Mouse (Mus musculus) kidney, postnatal 4 days (tissue): ENCODE results near the gene Fez2.

Experiments used
- DNase-seq, 2 experiments: peaks; one replicate each; pipeline ENCODE4 v3.0.0; 2021; ENCODE audit warnings: mixed read lengths in 2 of 2

Gene Fez2

GRCm38 (mm10) chr17:78406854-78407253, 11.1 kb downstream of the Fez2 start:
- DNase-seq = no peak

DNA sequence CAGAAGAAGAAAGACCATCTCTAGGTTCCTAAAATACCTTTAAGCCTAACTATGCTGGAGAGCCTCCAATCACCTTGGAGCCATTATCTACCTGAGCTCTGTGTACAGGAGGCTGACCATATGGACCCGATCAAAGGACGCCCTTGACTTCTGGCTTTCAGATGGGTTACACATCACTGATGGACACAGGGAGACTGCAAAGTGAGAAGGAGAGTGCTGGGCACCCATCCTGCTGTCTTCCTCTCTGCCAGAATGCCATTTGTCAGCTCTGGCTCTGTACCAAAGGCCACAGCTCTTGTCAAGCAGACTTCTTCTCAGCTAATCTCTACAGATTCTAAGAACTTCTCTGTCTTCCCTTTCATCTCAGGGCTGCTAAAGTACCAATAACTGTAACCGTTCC, 12.6 kb downstream of the Fez2 start:
- no peak for DNase-seq

GRCm38 (mm10) chr17:78403804-78404203, 14.1 kb downstream of the Fez2 start:
- no peak for DNase-seq

- DNase-seq = no peak
These were observed 14.7 kb downstream of the Fez2 start for GRCm38 (mm10) chr17:78403229-78403628.

GRCm38 (mm10) chr17:78402174-78402573, 15.8 kb downstream of the Fez2 start:
- DNase-seq = no peak

- DNase-seq = no peak
These were observed 16.2 kb downstream of the Fez2 start for GRCm38 (mm10) chr17:78401713-78402112.

DNA sequence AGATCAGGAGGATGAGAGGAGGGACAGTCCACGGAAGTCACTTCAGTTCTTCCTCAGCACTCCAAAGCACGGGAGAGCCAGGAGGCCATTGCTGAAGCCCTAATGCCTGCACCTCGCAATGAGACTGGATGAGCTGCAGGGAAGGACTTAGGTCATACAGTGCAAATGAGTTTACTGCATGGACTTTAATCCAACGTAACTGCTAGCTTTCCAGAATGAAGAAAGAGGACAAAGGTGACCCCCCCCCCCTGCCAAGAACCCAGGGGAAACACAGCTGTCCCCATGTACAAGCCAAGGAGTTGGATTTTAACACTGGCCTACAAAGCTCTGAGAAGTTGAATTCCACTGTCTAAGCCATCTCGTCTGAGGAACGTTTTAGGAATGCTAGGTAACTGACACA, 16.6 kb downstream of the Fez2 start:
- DNase-seq = no peak

- no peak for DNase-seq
These were observed 17.7 kb downstream of the Fez2 start for GRCm38 (mm10) chr17:78400130-78400840.

DNA sequence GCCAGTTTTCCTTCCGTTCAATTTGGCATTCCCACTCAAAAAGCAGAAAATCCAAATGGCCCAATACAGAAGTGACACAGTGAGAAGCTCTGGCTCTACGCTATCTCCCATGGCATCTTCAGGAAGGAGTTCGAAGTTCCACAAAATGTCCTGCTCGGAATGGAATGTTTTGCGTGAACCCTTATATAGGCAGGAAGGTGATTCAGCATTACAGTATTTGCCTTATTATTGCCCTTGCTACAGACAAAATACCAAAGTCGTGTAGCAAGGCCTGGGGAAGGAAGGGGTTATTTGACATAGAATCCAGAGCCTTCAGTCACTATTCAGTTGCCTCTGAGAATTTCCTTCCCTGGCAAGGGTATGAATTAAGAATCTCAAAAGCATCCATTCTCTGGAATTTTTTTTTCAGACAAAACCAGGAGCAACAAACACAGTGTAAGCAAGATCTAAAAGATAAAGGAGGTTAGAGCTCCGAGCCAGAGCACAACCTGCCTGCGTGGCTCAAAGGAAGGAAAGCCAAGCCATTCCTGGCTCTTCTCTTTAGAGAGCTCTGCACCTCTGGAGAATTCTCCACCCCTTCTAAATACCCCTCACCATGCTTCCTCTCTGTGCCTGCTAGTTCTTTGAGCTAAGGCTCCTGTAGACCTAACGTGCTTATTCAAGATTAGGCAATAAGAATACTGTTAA, 25.4 kb downstream of the Fez2 start:
- no peak for DNase-seq

GRCm38 (mm10) chr17:78389573-78389972, 28.4 kb downstream of the Fez2 start:
- no peak for DNase-seq

DNA sequence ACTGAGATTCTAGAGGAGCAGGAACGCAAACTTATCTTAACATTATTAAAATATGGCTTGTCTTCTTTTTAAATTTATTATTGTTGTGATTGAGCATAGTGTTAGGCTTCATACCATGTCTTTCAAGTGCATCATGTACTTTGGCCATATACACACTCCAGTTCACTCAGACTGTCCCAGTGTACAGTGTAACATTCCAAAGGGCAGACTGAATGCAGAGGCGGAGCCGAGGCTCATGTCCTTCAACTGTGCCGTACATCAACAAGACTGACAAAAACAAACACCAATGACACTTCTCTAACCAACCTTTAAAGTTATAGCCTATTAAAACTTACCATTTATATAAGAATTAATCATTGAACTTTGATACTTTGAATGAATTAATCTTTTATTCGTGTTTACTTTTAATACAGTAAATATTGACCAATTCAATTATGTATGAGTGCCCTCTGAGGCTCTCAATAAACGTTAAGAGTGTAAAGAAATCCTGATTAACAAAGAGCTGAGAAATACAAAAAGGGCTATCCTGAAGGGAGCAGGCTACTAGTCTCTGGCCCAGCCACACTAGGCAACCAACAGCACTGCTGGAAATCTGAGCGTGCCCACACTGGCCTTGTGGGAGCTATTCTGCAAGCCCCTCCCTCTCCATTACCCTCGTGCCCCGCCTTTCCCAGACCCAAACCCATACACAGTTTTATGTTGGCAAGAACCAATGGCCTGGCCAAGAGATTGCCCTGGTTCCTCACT, 29.7 kb downstream of the Fez2 start:
- no peak for DNase-seq

DNA sequence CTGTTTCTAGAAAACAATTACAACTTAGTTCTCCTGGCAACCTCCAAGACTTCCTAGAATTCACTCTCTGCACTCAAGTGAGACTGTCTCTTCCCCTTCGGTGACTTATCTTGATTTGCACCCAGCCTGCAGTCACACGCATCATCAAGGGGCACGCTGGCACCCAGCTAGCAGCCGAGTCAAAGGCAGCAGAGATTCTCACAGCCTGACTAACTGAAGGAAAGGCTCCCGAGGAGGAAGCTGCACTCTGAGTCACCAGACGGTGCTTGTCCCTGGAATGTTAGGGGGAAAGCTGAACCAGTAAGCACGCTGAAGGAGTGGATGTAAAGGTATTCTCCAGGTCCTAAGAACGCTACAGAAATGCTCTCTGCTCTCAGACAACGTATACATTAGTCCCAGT, 30.3 kb downstream of the Fez2 start:
- no peak for DNase-seq

- no peak for DNase-seq
These were observed 35.6 kb downstream of the Fez2 start for GRCm38 (mm10) chr17:78382321-78382720.

DNA sequence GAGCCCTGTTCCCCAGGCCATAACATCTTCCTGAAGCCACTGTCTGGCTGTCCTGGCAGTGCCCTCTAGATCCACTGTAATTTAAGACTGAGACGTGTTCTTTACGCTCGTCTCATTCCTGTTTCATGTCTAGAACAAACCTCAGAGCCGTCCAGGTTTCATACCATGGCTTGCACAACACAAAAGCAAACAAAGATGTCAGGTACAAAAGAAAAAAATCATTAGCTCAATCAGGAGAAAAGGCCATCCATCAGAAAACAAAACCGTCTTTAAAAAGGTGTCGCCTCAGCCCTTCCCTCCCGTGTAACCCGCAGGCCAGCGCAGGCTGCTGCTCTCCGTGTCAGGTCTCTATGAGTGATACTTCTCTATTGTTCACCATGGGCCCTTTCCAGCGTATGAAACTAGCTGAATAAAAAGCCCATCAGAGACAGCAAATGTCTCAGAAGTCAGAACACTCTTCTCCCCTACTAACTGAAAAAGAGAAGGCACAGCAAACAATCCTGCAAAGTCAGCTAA, 38.2 kb downstream of the Fez2 start:
- no peak for DNase-seq

DNA sequence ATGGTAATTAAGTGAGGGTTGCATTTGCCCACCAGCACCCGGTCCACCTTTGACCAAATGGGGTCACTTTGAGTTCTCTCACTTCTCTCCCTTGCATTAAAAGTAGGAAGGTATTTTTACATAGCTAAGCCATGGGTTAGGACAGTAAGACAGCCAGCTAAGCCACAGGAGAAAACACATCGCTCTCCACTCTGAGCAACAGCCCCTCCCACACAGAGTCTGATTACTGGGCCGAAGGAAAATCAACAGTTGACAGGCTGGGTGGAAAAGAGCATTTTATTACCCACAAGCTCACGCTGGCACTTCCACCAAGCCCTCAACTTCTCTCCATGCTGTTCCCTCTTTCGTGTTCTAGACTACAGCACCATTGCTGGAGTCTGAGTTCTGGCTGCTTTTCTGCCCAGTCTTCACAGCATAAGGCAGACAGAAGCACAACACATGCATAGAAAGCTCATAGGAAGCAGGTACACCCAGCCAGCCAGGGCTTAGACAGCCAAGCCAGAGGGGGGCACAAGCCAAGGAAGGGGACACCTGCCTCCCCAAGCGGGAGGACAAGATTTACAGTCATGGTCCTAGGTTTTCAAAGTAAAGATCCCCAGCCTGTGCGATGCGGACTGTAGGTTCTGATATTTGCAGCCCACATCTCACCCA, 38.7 kb downstream of the Fez2 start:
- no peak for DNase-seq

GRCm38 (mm10) chr17:78376587-78376986, 41.4 kb downstream of the Fez2 start:
- no peak for DNase-seq

DNA sequence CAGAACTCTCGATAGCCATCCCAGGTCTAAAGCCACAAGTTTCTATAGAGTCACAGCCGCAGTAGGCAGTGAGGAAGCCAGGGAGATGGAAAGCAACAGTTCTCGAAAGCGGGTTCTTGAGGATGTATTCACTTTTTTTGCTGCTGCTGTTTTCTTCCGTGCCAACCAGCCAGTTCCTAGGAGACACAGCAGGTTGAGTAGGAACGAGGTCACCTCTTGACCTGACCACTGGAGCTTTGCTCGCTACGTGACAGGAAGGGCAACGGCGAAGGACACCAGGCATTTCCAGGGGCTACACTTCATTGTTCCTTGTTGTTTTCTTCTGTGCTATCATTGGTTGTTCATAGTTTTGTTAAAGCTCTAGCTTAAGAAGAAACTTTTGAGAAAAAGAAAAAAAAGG, 43.2 kb downstream of the Fez2 start:
- no peak for DNase-seq

DNA sequence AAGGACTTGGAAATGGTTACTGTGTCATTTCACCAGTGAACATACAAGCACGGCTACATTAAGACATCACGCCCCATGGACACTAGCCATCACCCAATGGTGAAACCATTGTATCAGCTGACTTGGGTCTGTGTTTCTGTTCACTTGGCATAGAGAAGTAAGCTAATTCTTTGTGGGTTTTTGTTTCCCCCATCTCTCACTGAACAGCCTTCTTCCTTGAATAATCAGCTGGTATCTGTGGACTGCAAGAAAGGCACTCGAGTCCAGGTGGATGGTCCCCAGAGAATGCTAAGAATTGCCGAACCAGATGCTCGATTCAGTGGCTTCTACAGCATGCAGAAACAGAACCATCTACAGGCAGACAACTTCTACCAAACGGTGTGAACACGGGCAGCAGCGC, 44.1 kb downstream of the Fez2 start:
- no peak for DNase-seq

GRCm38 (mm10) chr17:78373174-78373573, 44.8 kb downstream of the Fez2 start:
- DNase-seq = no peak

DNA sequence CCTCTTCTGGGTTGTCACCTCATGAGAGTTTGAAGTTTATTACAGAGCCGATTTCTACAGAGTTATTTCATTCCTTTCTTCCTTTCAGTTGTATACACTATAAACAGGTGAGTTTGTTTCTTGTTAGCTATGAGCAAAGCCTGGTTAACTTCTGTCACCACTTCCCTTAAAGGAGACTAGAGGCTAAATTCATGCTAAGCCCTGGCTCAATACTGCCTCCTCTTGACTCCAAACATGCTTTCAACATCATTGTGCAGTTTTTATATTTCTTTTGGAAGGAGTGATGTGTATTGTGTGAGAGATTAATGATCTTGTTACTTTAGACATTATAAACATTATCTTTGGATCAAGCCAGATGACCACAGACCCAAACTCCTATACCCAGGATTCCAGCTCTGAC, 47.5 kb downstream of the Fez2 start:
- DNase-seq = no peak

- DNase-seq = no peak
These were observed 49.5 kb downstream of the Fez2 start for GRCm38 (mm10) chr17:78368481-78368880.

- no peak for DNase-seq
These were observed 51.9 kb downstream of the Fez2 start for GRCm38 (mm10) chr17:78366070-78366469.
